Mouse (Mus musculus) urinary bladder, postnatal 36 days (tissue): Measurements from ENCODE around the gene Parp9.
"Not testable (repeated sequence)": the region's sequence is repeated elsewhere in the genome, so short reads cannot be mapped to it uniquely, and the experiment has no call there.

Experiments used
- DNase-seq, 2 experiments: peaks; one replicate each; pipeline ENCODE4 v3.0.0; 2022; ENCODE audit warnings: low spot score in 2 of 2, mixed read lengths in 1 of 2

The Parp9 gene

DNA sequence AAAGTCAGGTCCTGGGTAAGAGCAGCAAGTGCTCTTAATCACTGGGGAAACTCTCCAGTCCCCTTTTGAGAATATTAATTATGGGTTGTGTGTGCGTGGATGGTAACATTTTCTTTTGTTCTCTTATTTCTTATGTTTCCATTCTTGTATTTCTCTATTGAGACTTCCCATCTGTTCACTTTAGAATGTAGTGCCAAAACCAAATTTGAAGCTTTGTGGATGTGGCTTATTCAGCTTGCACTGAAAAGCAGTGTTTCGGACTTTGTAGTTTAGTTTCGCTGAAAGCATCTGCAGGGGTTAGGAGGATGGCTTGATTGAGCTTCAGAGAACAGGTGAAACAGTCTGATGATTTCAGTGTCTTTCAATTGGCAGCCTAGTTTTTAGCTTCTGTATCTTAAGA is 55.0 kb downstream of the Parp9 start:
- DNase-seq = no peak

DNA sequence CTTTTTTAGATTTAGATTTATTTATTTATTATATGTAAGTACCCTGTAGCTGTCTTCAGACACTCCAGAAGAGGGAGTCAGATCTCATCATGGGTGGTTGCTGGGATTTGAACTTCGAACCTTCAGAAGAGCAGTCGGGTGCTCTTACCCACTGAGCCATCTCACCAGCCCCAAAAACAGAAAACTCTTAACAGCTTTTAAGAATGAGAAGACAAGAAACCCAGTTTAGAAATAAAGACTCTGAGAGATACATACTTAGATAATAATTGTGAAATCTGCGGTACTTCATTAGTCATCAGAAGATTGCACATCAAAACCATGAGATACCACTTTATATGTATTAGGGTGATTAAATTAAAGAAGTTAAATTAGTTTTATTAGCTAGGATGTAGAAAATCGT is 60.6 kb downstream of the Parp9 start:
- DNase-seq = not testable (repeated sequence)

DNA sequence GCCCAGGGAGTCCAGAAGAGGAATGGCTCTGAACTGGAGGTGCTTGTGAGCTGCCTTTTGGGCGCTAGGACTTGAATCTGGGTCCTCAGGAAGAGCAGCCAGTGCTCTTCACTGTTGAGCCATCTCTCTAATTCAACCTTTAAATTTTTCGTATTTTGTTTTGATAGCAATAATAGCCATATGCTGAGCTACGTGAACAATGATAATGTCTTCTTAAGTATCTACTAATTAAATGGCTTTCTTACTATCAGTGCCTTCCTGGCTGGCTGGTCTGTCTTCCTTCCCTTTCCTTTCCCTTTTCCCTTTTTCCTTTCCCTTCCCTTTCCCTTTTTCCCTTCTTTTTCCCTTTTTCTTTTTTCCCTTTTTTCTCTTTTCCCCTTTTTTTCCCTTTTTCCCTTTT is 70.1 kb downstream of the Parp9 start:
- DNase-seq = no peak

DNA sequence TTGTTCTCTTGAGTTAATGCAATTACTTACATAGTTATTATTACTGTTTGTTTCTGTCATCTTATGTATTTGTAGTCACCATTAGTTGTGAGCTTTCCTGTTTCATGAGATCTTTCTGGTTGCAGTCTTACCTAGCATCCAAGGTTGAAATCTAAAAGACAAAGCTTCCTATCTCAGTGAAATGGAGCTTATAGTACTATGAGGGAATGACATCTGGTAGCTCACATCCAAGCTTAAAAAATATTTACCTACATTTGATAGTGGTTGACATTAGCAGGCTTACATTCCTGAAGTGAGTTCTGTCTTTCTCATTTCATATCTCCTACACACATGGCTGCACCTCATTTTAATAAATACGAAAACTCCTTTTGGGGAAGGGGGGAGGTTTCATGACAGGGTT is 78.1 kb downstream of the Parp9 start:
- no peak for DNase-seq
